Mouse (Mus musculus): ENCODE measurements around the gene Iqub.

Iqub gene

GRCm38 (mm10) chr6:24470571-24471132 is 44.2 kb downstream of the Iqub start:
- no peak for DNase-seq (ENCODE audit: low read depth)

- no peak for DNase-seq (ENCODE audit: low read depth)
Observed at GRCm38 (mm10) chr6:24470135-24470534, 44.7 kb downstream of the Iqub start.

- DNase-seq (ENCODE audit: low read depth), result peak; percentile 37
Observed at GRCm38 (mm10) chr6:24456097-24456496, 58.8 kb downstream of the Iqub start.

- peak; percentile 4 for DNase-seq (ENCODE audit: low read depth)
Observed at GRCm38 (mm10) chr6:24451026-24451821, 63.6 kb downstream of the Iqub start.

- DNase-seq (ENCODE audit: low read depth), result no peak
Observed at GRCm38 (mm10) chr6:24450241-24450640, 64.6 kb downstream of the Iqub start.

GRCm38 (mm10) chr6:24416056-24416455 is 98.8 kb downstream of the Iqub start:
- no peak for DNase-seq (ENCODE audit: low read depth)

- no peak for DNase-seq (ENCODE audit: low read depth)
Observed at GRCm38 (mm10) chr6:24415500-24415899, 99.4 kb downstream of the Iqub start.

- DNase-seq (ENCODE audit: low read depth), result no peak
Observed at GRCm38 (mm10) chr6:24408573-24409427, 106.1 kb downstream of the Iqub start.

GRCm38 (mm10) chr6:24407743-24408142 is 107.1 kb downstream of the Iqub start:
- no peak for DNase-seq (ENCODE audit: low read depth)

GRCm38 (mm10) chr6:24397237-24397647 is 117.6 kb downstream of the Iqub start:
- DNase-seq (ENCODE audit: low read depth), result no peak

Data from 416B (cell line).